Mouse (Mus musculus) ES-Bruce4 (cell line): ENCODE measurements around the gene Rpl31. TPM values are rescaled to one million over a fixed set of nuclear protein-coding genes. Genes with fewer than 3 reads are reported as not detected.

Experiments used
- H3K27ac ChIP-seq: 2 replicates; pipeline ENCODE4 v1.5.1; 2012; ENCODE audit warnings: low read length, inconsistent platforms; ENCODE audit not compliant: insufficient read depth
- H3K27me3 ChIP-seq: 2 replicates; pipeline ENCODE4 v1.6.1; 2012; ENCODE audit warnings: mild to moderate bottlenecking, low read length, inconsistent platforms; ENCODE audit not compliant: control insufficient read depth, poor library complexity, insufficient read depth, severe bottlenecking
- H3K36me3 ChIP-seq: 2 replicates; pipeline ENCODE4 v1.6.1; 2012; ENCODE audit warnings: inconsistent platforms, mild to moderate bottlenecking, low read length, moderate library complexity; ENCODE audit not compliant: control insufficient read depth, poor library complexity, insufficient read depth, severe bottlenecking
- H3K4me1 ChIP-seq: one replicate; pipeline ENCODE4 v1.8.1; 2011; ENCODE audit warnings: low read length; ENCODE audit not compliant: control insufficient read depth, insufficient read depth
- H3K4me3 ChIP-seq: 2 replicates; pipeline ENCODE4 v1.5.1; 2011; ENCODE audit warnings: low read depth, mild to moderate bottlenecking, low read length
- H3K9ac ChIP-seq: 2 replicates; pipeline ENCODE4 v1.6.1; 2012; ENCODE audit warnings: low read depth, mild to moderate bottlenecking, inconsistent platforms; ENCODE audit not compliant: poor library complexity, severe bottlenecking
- H3K9me3 ChIP-seq: replicated peaks from 2 replicates; pipeline ENCODE4 v1.6.1; 2012; ENCODE audit warnings: mild to moderate bottlenecking, low read length, inconsistent platforms; ENCODE audit not compliant: control insufficient read depth, poor library complexity, insufficient read depth, severe bottlenecking
- CTCF ChIP-seq: IDR thresholded peaks from one replicate; pipeline ENCODE4 v1.8.1; 2011; ENCODE audit warnings: low read depth, low read length
- EP300 ChIP-seq: IDR thresholded peaks from 2 replicates; pipeline ENCODE4 v1.6.1; 2011; ENCODE audit warnings: low read depth, low read length; ENCODE audit not compliant: insufficient read depth
- POLR2A ChIP-seq: IDR thresholded peaks from one replicate; pipeline ENCODE4 v1.8.1; 2011; ENCODE audit warnings: low read length; ENCODE audit not compliant: insufficient read depth
- polyA plus RNA-seq: library from polyadenylated mRNA; stranded (reverse); fragments of >200 nt; gene quantifications from 2 replicates; pipeline ENCODE4 v1.2.4, GENCODE M21; 2011; ENCODE audit warnings: low read depth; ENCODE audit not compliant: missing spikeins, insufficient read depth, insufficient read length

The Rpl31 gene
- polyA plus RNA-seq, 1 experiment, result 2,624 TPM

DNA sequence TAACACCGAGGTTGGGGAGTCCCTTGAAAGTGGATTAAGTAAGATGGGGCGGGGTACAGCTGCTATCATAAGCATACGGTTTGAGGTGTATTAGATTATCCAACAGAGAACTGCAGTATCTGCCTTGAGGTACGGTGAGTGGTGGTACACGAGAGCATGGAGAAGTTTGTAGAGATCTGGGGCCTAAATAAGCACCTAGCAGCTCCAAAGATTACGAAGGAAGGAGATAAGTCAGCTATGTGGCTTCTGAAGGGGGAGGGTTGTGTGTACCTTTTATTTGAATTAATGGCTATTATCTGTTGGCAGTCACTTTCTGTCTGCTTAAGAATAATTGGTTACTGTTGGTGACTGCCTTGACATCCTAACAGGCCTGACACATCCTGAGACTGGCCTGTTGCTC lies 2.8 kb downstream of the Rpl31 start:
- Histone ChIP-seq H3K4me3 (no peak overlapping the region), H3K27ac (peak overlapping the region; percentile 52), H3K9ac (peak overlapping the region; percentile 93), H3K27me3 (no peaks in the 10 kb centered on the region), H3K36me3 (peaks cover 62% of the 10 kb centered on the region), H3K4me1 (no peaks in the 10 kb centered on the region), H3K9me3 (no peaks in the 10 kb centered on the region)
- TF ChIP-seq CTCF (no peak), POLR2A (no peak), EP300 (no peak)

DNA sequence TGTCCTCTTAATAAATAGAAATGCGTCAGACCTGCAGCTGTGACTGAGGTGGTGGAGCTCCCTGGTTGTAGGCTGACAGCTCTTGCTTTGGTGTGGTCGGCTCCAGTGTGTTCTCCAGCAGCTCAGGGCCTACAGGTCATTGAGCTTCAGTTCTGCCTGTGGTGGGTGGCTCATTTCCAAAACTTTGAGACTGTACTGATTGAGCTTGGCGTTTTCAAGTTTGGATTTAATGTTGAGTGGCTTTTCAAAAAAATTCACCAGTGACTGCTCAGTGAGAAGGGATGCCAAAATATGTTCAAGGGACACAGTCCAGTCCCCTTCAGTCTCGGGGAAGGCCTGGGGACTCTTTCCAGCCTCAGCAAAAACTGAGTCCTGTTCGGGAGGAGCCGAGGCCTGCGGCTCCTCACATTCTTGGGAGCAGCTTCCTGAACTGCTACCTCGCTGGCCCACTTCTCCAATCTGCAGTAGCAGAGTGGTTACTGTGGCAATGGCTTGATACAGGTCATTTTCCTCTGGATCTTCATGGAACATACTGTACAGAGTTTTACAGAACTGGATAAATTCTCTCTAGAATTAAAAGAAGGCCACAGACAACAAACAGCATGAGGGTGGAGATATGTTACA lies 4.7 kb downstream of the Rpl31 start:
- H3K36me3 ChIP-seq, result peaks cover 67% of the 10 kb centered on the region
- no peak overlapping the region for H3K9ac ChIP-seq
- H3K27ac ChIP-seq, result peak overlapping the region; percentile 59
- TF ChIP-seq EP300 (no peak), POLR2A (no peak), CTCF (no peak)
- H3K4me3 ChIP-seq, result no peak overlapping the region
- no peaks in the 10 kb centered on the region for H3K27me3 ChIP-seq
- no peaks in the 10 kb centered on the region for H3K9me3 ChIP-seq
- H3K4me1 ChIP-seq, result no peaks in the 10 kb centered on the region

DNA sequence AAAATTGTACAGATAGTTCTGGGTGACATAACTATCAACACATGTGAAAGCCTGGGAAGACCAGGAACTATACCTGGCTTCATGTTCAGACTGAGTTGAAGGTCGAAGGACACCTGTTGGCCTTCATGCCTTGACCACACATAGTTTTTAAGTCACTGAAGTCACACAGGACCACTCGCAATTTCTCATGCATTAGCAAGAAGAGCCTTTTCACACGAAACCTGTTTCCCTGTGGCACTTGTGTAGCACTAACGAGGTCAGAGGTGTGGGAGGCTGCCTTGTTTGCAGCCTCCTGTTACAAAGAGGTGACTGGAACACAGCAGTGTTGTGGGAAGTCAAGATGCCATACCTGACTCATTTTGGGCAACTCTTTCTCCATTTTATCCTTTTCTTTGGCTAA lies 5.7 kb downstream of the Rpl31 start:
- H3K27ac ChIP-seq, result no peak overlapping the region
- H3K4me1 ChIP-seq, result no peaks in the 10 kb centered on the region

DNA sequence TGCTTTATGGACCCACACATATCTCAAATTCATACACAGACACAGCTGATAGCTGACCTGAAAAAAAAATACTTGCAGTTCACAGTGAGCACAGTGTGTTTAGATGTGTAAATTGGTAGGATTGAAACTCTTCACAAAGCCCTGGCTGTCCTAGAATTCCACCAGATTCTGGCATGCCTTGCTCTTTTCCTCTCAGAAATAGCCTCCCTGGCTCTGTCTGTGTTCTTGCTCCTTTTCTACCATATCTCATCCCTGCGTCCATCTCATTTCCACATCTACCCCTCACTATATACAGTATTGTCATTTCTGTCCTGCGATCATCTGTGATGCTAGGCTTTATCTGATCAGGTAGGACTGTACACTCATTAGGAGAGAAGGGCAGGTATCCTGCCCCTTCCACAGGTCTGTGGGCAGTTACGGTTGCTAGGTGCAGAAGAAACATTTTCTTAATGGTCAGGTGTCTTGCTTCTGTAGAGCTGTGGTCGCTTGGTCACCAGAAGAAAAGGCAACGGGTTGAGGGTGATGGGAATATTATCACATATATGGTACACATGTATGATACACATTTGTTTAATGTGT lies 6.7 kb downstream of the Rpl31 start:
- Histone ChIP-seq H3K36me3 (peaks cover 54% of the 10 kb centered on the region), H3K9me3 (no peaks in the 10 kb centered on the region), H3K27me3 (no peaks in the 10 kb centered on the region), H3K27ac (no peak overlapping the region), H3K4me1 (no peaks in the 10 kb centered on the region), H3K9ac (no peak overlapping the region), H3K4me3 (no peak overlapping the region)
- TF ChIP-seq POLR2A (no peak), CTCF (no peak), EP300 (no peak)

More for the DNA sequence above, 5.7 kb downstream of the Rpl31 start:
- H3K4me3 ChIP-seq, result no peak overlapping the region
- no peaks in the 10 kb centered on the region for H3K27me3 ChIP-seq
- H3K36me3 ChIP-seq, result peaks cover 63% of the 10 kb centered on the region
- H3K9ac ChIP-seq, result no peak overlapping the region
- H3K9me3 ChIP-seq, result no peaks in the 10 kb centered on the region
- TF ChIP-seq CTCF (no peak), EP300 (no peak), POLR2A (no peak)

DNA sequence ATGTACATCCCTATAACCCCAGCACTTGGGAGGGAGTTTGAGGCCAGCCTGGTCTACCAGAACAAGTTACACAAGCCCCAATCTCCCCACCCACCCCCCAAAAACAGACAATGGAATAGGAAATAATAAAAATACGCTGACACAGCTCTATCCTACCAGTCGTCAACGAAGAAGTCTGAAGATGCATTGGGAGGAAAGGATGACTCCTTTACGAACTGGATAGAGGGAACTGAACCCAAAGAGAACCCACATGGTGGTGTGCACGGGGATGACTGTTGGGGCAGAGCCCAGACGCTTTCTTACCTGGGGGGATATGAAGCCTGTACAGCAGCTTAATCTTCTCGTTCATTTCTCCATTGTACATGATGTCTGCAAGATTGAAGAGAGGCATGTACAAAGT lies 8.5 kb downstream of the Rpl31 start:
- no peak overlapping the region for H3K27ac ChIP-seq
- H3K36me3 ChIP-seq, result peaks cover 36% of the 10 kb centered on the region
- TF ChIP-seq CTCF (no peak), POLR2A (no peak), EP300 (no peak)
- H3K4me3 ChIP-seq, result no peak overlapping the region
- H3K9ac ChIP-seq, result no peak overlapping the region
- H3K4me1 ChIP-seq, result no peaks in the 10 kb centered on the region
- H3K9me3 ChIP-seq, result no peaks in the 10 kb centered on the region
- no peaks in the 10 kb centered on the region for H3K27me3 ChIP-seq

DNA sequence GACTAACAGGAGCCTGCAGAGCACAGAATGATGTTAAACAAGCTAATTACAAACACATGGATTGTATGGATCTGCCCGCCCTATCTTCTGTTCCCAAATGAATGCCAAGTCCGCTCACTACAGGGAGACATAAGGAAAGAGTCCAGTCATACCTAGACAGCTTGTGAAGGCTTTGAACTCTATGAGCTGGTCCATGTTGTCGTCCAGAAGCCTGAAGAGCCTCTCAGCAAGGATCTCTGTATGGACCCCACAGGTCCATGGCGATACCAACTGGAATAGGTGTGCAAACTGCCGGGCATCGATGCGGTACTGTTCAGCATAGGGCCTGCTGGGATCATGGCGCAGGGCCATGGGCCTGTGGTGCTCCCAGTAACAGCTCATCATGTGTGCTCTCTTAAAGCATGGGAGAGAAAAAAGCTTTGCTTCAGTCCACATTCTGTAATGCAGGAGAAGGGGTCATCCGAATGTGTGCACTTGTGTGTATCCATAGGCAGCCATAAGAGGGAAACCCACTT lies 9.1 kb downstream of the Rpl31 start:
- H3K36me3 ChIP-seq, result peaks cover 29% of the 10 kb centered on the region
- H3K27me3 ChIP-seq, result no peaks in the 10 kb centered on the region
- no peak for TF ChIP-seq CTCF
- no peak for TF ChIP-seq POLR2A
- TF ChIP-seq EP300, result no peak
- H3K9me3 ChIP-seq, result no peaks in the 10 kb centered on the region
- H3K4me1 ChIP-seq, result no peaks in the 10 kb centered on the region
- no peak overlapping the region for H3K27ac ChIP-seq
- no peak overlapping the region for H3K4me3 ChIP-seq
- no peak overlapping the region for H3K9ac ChIP-seq
